Mouse (Mus musculus): ENCODE measurements around the gene Tldc2. TPM values are rescaled to one million over a fixed set of nuclear protein-coding genes. Genes with fewer than 3 reads are reported as not detected.

The Tldc2 gene
- polyA plus RNA-seq, 1 experiment, result not detected

GRCm38 (mm10) chr2:157068701-157069354 is 18.0 kb upstream of the Tldc2 start:
- TF ChIP-seq POLR2A (IDR thresholded peaks at IDR 0.05; ENCODE audit: low read depth, low read length), result no peak
- TF ChIP-seq CTCF (IDR thresholded peaks at IDR 0.05; ENCODE audit: borderline replicate concordance, insufficient read depth, low read length), result no peak
- H3K4me1 ChIP-seq (ENCODE audit: control insufficient read depth, insufficient read depth, low read length), result peaks cover 63% of the 10 kb centered on the region
- no peak overlapping the region for H3K4me3 ChIP-seq (ENCODE audit: insufficient read depth, low read length)
- peak overlapping the region; percentile 48; the same call in 1 of the 2 replicates for H3K27ac ChIP-seq (ENCODE audit: insufficient read depth, low read length)

GRCm38 (mm10) chr2:157069355-157069735 is 17.5 kb upstream of the Tldc2 start:
- TF ChIP-seq POLR2A (IDR thresholded peaks at IDR 0.05; ENCODE audit: low read depth, low read length) (no peak), CTCF (IDR thresholded peaks at IDR 0.05; ENCODE audit: borderline replicate concordance, insufficient read depth, low read length) (no peak)
- Histone ChIP-seq H3K27ac (ENCODE audit: insufficient read depth, low read length) (peak overlapping the region; percentile 48; the same call in 1 of the 2 replicates), H3K4me1 (ENCODE audit: control insufficient read depth, insufficient read depth, low read length) (peaks cover 65% of the 10 kb centered on the region), H3K4me3 (ENCODE audit: insufficient read depth, low read length) (no peak overlapping the region)

- Histone ChIP-seq H3K27ac (ENCODE audit: insufficient read depth, low read length) (peak overlapping the region; percentile 35), H3K4me1 (ENCODE audit: control insufficient read depth, insufficient read depth, low read length) (peaks cover 63% of the 10 kb centered on the region), H3K4me3 (ENCODE audit: insufficient read depth, low read length) (no peak overlapping the region)
- no peak for TF ChIP-seq POLR2A (IDR thresholded peaks at IDR 0.05; ENCODE audit: low read depth, low read length)
- TF ChIP-seq CTCF (IDR thresholded peaks at IDR 0.05; ENCODE audit: borderline replicate concordance, insufficient read depth, low read length), result no peak
Measured at GRCm38 (mm10) chr2:157069755-157070315, 17.0 kb upstream of the Tldc2 start.

GRCm38 (mm10) chr2:157070365-157070764 is 16.5 kb upstream of the Tldc2 start:
- TF ChIP-seq POLR2A (IDR thresholded peaks at IDR 0.05; ENCODE audit: low read depth, low read length) (no peak), CTCF (IDR thresholded peaks at IDR 0.05; ENCODE audit: borderline replicate concordance, insufficient read depth, low read length) (no peak)
- Histone ChIP-seq H3K4me3 (ENCODE audit: insufficient read depth, low read length) (no peak overlapping the region), H3K4me1 (ENCODE audit: control insufficient read depth, insufficient read depth, low read length) (peaks cover 60% of the 10 kb centered on the region), H3K27ac (ENCODE audit: insufficient read depth, low read length) (peak overlapping the region; percentile 52)

- peaks cover 65% of the 10 kb centered on the region for H3K4me1 ChIP-seq (ENCODE audit: control insufficient read depth, insufficient read depth, low read length)
Measured at GRCm38 (mm10) chr2:157071556-157071955, 15.3 kb upstream of the Tldc2 start.

GRCm38 (mm10) chr2:157072316-157072990 is 14.4 kb upstream of the Tldc2 start:
- H3K4me3 ChIP-seq (ENCODE audit: insufficient read depth, low read length), result no peak overlapping the region
- H3K4me1 ChIP-seq (ENCODE audit: control insufficient read depth, insufficient read depth, low read length), result peaks cover 59% of the 10 kb centered on the region
- TF ChIP-seq CTCF (IDR thresholded peaks at IDR 0.05; ENCODE audit: borderline replicate concordance, insufficient read depth, low read length) (no peak), POLR2A (IDR thresholded peaks at IDR 0.05; ENCODE audit: low read depth, low read length) (no peak)
- H3K27ac ChIP-seq (ENCODE audit: insufficient read depth, low read length), result peak overlapping the region; percentile 29

More at GRCm38 (mm10) chr2:157071556-157071955, 15.3 kb upstream of the Tldc2 start:
- no peak for TF ChIP-seq CTCF (IDR thresholded peaks at IDR 0.05; ENCODE audit: borderline replicate concordance, insufficient read depth, low read length)
- no peak for TF ChIP-seq POLR2A (IDR thresholded peaks at IDR 0.05; ENCODE audit: low read depth, low read length)
- Histone ChIP-seq H3K27ac (ENCODE audit: insufficient read depth, low read length) (peak overlapping the region; percentile 52; the same call in 1 of the 2 replicates), H3K4me3 (ENCODE audit: insufficient read depth, low read length) (no peak overlapping the region)

- Histone ChIP-seq H3K4me3 (ENCODE audit: insufficient read depth, low read length) (no peak overlapping the region), H3K27ac (ENCODE audit: insufficient read depth, low read length) (peak overlapping the region; percentile 48), H3K4me1 (ENCODE audit: control insufficient read depth, insufficient read depth, low read length) (peaks cover 59% of the 10 kb centered on the region)
- no peak for TF ChIP-seq CTCF (IDR thresholded peaks at IDR 0.05; ENCODE audit: borderline replicate concordance, insufficient read depth, low read length)
- no peak for TF ChIP-seq POLR2A (IDR thresholded peaks at IDR 0.05; ENCODE audit: low read depth, low read length)
Measured at GRCm38 (mm10) chr2:157073378-157074052, 13.3 kb upstream of the Tldc2 start.

GRCm38 (mm10) chr2:157074186-157074724 is 12.6 kb upstream of the Tldc2 start:
- peaks cover 51% of the 10 kb centered on the region for H3K4me1 ChIP-seq (ENCODE audit: control insufficient read depth, insufficient read depth, low read length)

GRCm38 (mm10) chr2:157074772-157075171 is 12.1 kb upstream of the Tldc2 start:
- no peak for TF ChIP-seq CTCF (IDR thresholded peaks at IDR 0.05; ENCODE audit: borderline replicate concordance, insufficient read depth, low read length)
- TF ChIP-seq POLR2A (IDR thresholded peaks at IDR 0.05; ENCODE audit: low read depth, low read length), result no peak
- Histone ChIP-seq H3K27ac (ENCODE audit: insufficient read depth, low read length) (0 out of 2 replicates have a peak overlapping the region, but pooled peaks have one; percentile 48), H3K4me3 (ENCODE audit: insufficient read depth, low read length) (no peak overlapping the region), H3K4me1 (ENCODE audit: control insufficient read depth, insufficient read depth, low read length) (peaks cover 46% of the 10 kb centered on the region)

More at GRCm38 (mm10) chr2:157074186-157074724, 12.6 kb upstream of the Tldc2 start:
- TF ChIP-seq POLR2A (IDR thresholded peaks at IDR 0.05; ENCODE audit: low read depth, low read length) (no peak), CTCF (IDR thresholded peaks at IDR 0.05; ENCODE audit: borderline replicate concordance, insufficient read depth, low read length) (no peak)
- H3K27ac ChIP-seq (ENCODE audit: insufficient read depth, low read length), result peak overlapping the region; percentile 48; the same call in 1 of the 2 replicates
- H3K4me3 ChIP-seq (ENCODE audit: insufficient read depth, low read length), result no peak overlapping the region
